Mouse (Mus musculus): ENCODE results near the gene Cd8a. TPM values are rescaled to one million over a fixed set of nuclear protein-coding genes. Genes with fewer than 3 reads are reported as not detected.

Cd8a gene
- total RNA-seq, 2 experiments from 2014 or later, result not detected

Other genes starting within 250 kb of the Cd8a start
- 1 to 10 TPM; 3.2 to 3.9 TPM for gene Thnsl2, start 229.0 kb upstream of the Cd8a start, total RNA-seq (2021)
- gene Fabp1, start 173.6 kb upstream of the Cd8a start, total RNA-seq (2021), result not detected
- gene Krcc1, start 101.8 kb upstream of the Cd8a start, total RNA-seq (2021), result 10 to 100 TPM; 14.8 to 16.6 TPM
- 1 to 10 TPM; 1.4 to 4.0 TPM for gene Smyd1, start 51.2 kb upstream of the Cd8a start, total RNA-seq (2021)
- gene Cd8b1, start 50.6 kb upstream of the Cd8a start, total RNA-seq (2021), result not detected
- 10 to 100 TPM; 80.0 to 82.7 TPM for gene Rmnd5a, start 67.2 kb downstream of the Cd8a start, total RNA-seq (2021)
- gene Rnf103, start 120.5 kb downstream of the Cd8a start, total RNA-seq (2021), result 10 to 100 TPM; 46.6 to 49.3 TPM
- gene Chmp3, start 170.4 kb downstream of the Cd8a start, total RNA-seq (2021), result 10 to 100 TPM; 80.4 to 84.7 TPM